24 mouse cellular contexts compared by ENCODE assay signal in the genomic region with DNA sequence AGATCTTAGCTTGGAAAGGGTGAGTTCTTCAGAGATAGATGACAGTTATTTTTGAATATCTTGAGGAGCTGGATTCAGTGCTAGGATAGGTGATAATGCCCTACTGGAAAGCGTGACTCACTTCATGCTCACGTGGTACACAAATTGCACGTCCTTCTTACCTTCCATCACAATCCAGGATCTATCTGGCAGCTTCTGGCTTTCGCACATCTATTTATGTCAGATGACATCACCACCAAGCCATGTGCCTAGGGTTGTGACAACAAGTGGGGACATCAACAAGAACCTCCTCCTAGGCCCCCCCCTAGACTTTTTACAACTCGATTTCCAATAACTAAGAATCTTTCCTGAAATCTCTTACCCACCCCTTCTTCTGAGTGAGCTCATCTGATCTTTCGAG. TPM values are rescaled to one million over a fixed set of nuclear protein-coding genes. Genes with fewer than 3 reads are reported as not detected.
DNase-seq lines count a peak whose midpoint lies in the region; ATAC-seq and TF ChIP-seq lines count a peak whose summit lies in the region.
"Had no signal": no experiment of that assay in that cellular context is flagged by ENCODE, and none has a peak within 500 bp of the region (broad histone marks: within the 10 kb centered on the region; RNA-seq: fewer than 3 reads in every experiment).

No protein-coding gene starts in this region.

- no peaks in the 10 kb centered on the region for H3K9me3 ChIP-seq in heart, embryonic 13.5 days
- H3K9me3 ChIP-seq in heart, embryonic 16.5 days (replicated peaks; ENCODE audit: control insufficient read depth, low read length), result no peaks in the 10 kb centered on the region
- H3K9me3 ChIP-seq in midbrain, embryonic 11.5 days (ENCODE audit: control insufficient read depth, low read length), result no peaks in the 10 kb centered on the region
- H3K9me3 ChIP-seq in midbrain, postnatal 0 days (ENCODE audit: low read length), result no peaks in the 10 kb centered on the region
- H3K9me3 ChIP-seq: embryonic facial prominence, embryonic 13.5 days; embryonic facial prominence, embryonic 15.5 days; forebrain, embryonic 10.5 days; forebrain, embryonic 12.5 days had no signal

- peak overlapping the region; percentile 63; the same call in 1 of the 2 replicates for H3K27ac ChIP-seq in heart, embryonic 13.5 days (replicated peaks)
- no peak overlapping the region for H3K27ac ChIP-seq in heart, embryonic 16.5 days (ENCODE audit: low read length)
- H3K27ac ChIP-seq in midbrain, embryonic 11.5 days (ENCODE audit: low read depth, low read length), result no peak overlapping the region
- no peak overlapping the region for H3K27ac ChIP-seq in midbrain, postnatal 0 days (ENCODE audit: low read depth, low read length)
- H3K27ac ChIP-seq: embryonic facial prominence, embryonic 13.5 days; embryonic facial prominence, embryonic 15.5 days; forebrain, embryonic 10.5 days; forebrain, embryonic 12.5 days had no signal

- no peaks in the 10 kb centered on the region for H3K27me3 ChIP-seq in heart, embryonic 13.5 days (replicated peaks)
- no peaks in the 10 kb centered on the region for H3K27me3 ChIP-seq in heart, embryonic 16.5 days (ENCODE audit: control insufficient read depth, insufficient read depth, low read length)
- H3K27me3 ChIP-seq in midbrain, embryonic 11.5 days (ENCODE audit: control insufficient read depth, insufficient read depth, low read length), result no peaks in the 10 kb centered on the region
- H3K27me3 ChIP-seq in midbrain, postnatal 0 days (ENCODE audit: insufficient read depth, low read length), result no peaks in the 10 kb centered on the region
- H3K27me3 ChIP-seq: embryonic facial prominence, embryonic 13.5 days; embryonic facial prominence, embryonic 15.5 days; forebrain, embryonic 12.5 days had no signal

- no peak for TF ChIP-seq CTCF in midbrain, postnatal 0 days (IDR thresholded peaks at IDR 0.05)

- 44% methylated on average over 6 of the region's 6 CpGs for WGBS in heart, embryonic 13.5 days
- 48% methylated on average over 6 of the region's 6 CpGs for WGBS in heart, embryonic 16.5 days
- WGBS in midbrain, embryonic 11.5 days, result 88% methylated on average over 6 of the region's 6 CpGs
- WGBS in midbrain, postnatal 0 days, result 86% methylated on average over 6 of the region's 6 CpGs

- no peak for ATAC-seq in heart, embryonic 13.5 days (ENCODE audit: extremely low read depth, insufficient number of reproducible peaks, low FRiP score, low TSS enrichment)
- ATAC-seq in heart, embryonic 16.5 days (replicated peaks; ENCODE audit: extremely low read depth, insufficient read depth, low FRiP score), result peak; percentile 63
- no peak for ATAC-seq in midbrain, embryonic 11.5 days (ENCODE audit: low FRiP score)
- ATAC-seq in midbrain, postnatal 0 days (ENCODE audit: low FRiP score), result no peak
- ATAC-seq: forebrain, embryonic 14.5 days had no signal

- no peak overlapping the region for H3K4me2 ChIP-seq in heart, embryonic 13.5 days
- H3K4me2 ChIP-seq in heart, embryonic 16.5 days (ENCODE audit: low read depth, low read length), result no peak overlapping the region
- no peak overlapping the region for H3K4me2 ChIP-seq in midbrain, embryonic 11.5 days
- H3K4me2 ChIP-seq in midbrain, postnatal 0 days (ENCODE audit: low read depth, low read length, poor library complexity, severe bottlenecking), result no peak overlapping the region
- H3K4me2 ChIP-seq: embryonic facial prominence, embryonic 13.5 days; embryonic facial prominence, embryonic 15.5 days; forebrain, embryonic 12.5 days had no signal

- H3K4me3 ChIP-seq in heart, embryonic 13.5 days, result no peak overlapping the region
- no peak overlapping the region for H3K4me3 ChIP-seq in heart, embryonic 16.5 days (ENCODE audit: low read length)
- no peak overlapping the region for H3K4me3 ChIP-seq in midbrain, embryonic 11.5 days (ENCODE audit: low read depth, low read length)
- H3K4me3 ChIP-seq in midbrain, postnatal 0 days (ENCODE audit: low read depth, low read length), result no peak overlapping the region
- H3K4me3 ChIP-seq: embryonic facial prominence, embryonic 13.5 days; embryonic facial prominence, embryonic 15.5 days; erythroblast, embryonic 14.5 days; forebrain, embryonic 10.5 days; forebrain, embryonic 12.5 days had no signal

- H3K36me3 ChIP-seq in heart, embryonic 13.5 days, result no peaks in the 10 kb centered on the region
- H3K36me3 ChIP-seq in heart, embryonic 16.5 days (ENCODE audit: control insufficient read depth, insufficient read depth), result no peaks in the 10 kb centered on the region
- H3K36me3 ChIP-seq in midbrain, embryonic 11.5 days (ENCODE audit: control insufficient read depth, insufficient read depth, low read length), result no peaks in the 10 kb centered on the region
- no peaks in the 10 kb centered on the region for H3K36me3 ChIP-seq in midbrain, postnatal 0 days (ENCODE audit: insufficient read depth, low read length)
- H3K36me3 ChIP-seq: embryonic facial prominence, embryonic 13.5 days; embryonic facial prominence, embryonic 15.5 days; forebrain, embryonic 10.5 days; forebrain, embryonic 12.5 days had no signal

- peaks cover 19% of the 10 kb centered on the region for H3K4me1 ChIP-seq in heart, embryonic 13.5 days
- H3K4me1 ChIP-seq in heart, embryonic 16.5 days (ENCODE audit: control insufficient read depth, insufficient read depth, low read length), result peaks cover 15% of the 10 kb centered on the region
- H3K4me1 ChIP-seq in midbrain, embryonic 11.5 days (ENCODE audit: control insufficient read depth, insufficient read depth, low read length), result no peaks in the 10 kb centered on the region
- no peaks in the 10 kb centered on the region for H3K4me1 ChIP-seq in midbrain, postnatal 0 days (ENCODE audit: insufficient read depth, low read length)
- H3K4me1 ChIP-seq: embryonic facial prominence, embryonic 15.5 days; forebrain, embryonic 10.5 days; forebrain, embryonic 12.5 days had no signal

- no peak overlapping the region for H3K9ac ChIP-seq in heart, embryonic 13.5 days
- H3K9ac ChIP-seq in heart, embryonic 16.5 days (ENCODE audit: low read length), result no peak overlapping the region
- H3K9ac ChIP-seq in midbrain, embryonic 11.5 days (ENCODE audit: low read length), result no peak overlapping the region
- no peak overlapping the region for H3K9ac ChIP-seq in midbrain, postnatal 0 days (replicated peaks; ENCODE audit: low read length, poor library complexity, severe bottlenecking)
- H3K9ac ChIP-seq: embryonic facial prominence, embryonic 13.5 days; embryonic facial prominence, embryonic 15.5 days; forebrain, embryonic 12.5 days had no signal

- peak; percentile 76 for DNase-seq in heart, adult 11 months
- DNase-seq in heart, adult 9 months (ENCODE audit: low spot score in 2 of 2), result no peak
- no peak for DNase-seq in heart, postnatal 14 days
- no peak for DNase-seq in heart, adult 18-20 months
- peak; percentile 62 for DNase-seq in midbrain, embryonic 11.5 days (ENCODE audit: low spot score, missing footprints)
- no peak for DNase-seq in midbrain, postnatal 0 days (ENCODE audit: low spot score)
- DNase-seq: adrenal gland, adult 2 months; adrenal gland, postnatal 10 days; adrenal gland, postnatal 25 days; cerebellum, adult 11 months; cerebellum, adult 18-20 months; cerebellum, adult 8-10 months; cerebellum, adult 9-11 months; cerebellum, postnatal 36 days; embryo, embryonic 11 days had no signal

- intact Hi-C loops in heart, postnatal 14 days (cut with DNase I), result no loop called here

RNA-seq across cellular contexts. Expression of gene Lmcd1, which starts 17.0 kb away (rescaled TPM):
- polyA plus RNA-seq in heart, embryonic 13.5 days (2015; fragmentation: Nextera tagmentation; extraction: Ambion mirVana), result 47.8 and 56.7 TPM in 2 replicates
- total RNA-seq in heart, postnatal 14 days (2021), result 10 to 100 TPM; 29.7 to 31.8 TPM
- 58.0 and 60.2 TPM in 2 replicates for polyA plus RNA-seq in heart, embryonic 16.5 days (2015; fragmentation: Nextera tagmentation; extraction: Ambion mirVana)
- total RNA-seq in heart, adult 18-20 months (2021), result 10 to 100 TPM; 33.6 to 35.0 TPM
- polyA plus RNA-seq in midbrain, embryonic 11.5 days (2014; fragmentation: Nextera tagmentation; extraction: Ambion mirVana), result 3.0 and 3.8 TPM in 2 replicates
- 9.5 and 10.1 TPM in 2 replicates for total RNA-seq in midbrain, postnatal 0 days (2014; rRNA removed)
- polyA plus RNA-seq in midbrain, postnatal 0 days (2015; fragmentation: Nextera tagmentation; extraction: Ambion mirVana), result 6.3 and 7.6 TPM in 2 replicates
- total RNA-seq: MEL had no signal
- polyA plus RNA-seq: erythroblast, embryonic 14.5 days had no signal

Comparison
In these comparisons a context has a peak if more than half of its experiments do, and no peak if none do; other contexts are left out.
1. DNase-seq: peak in heart, adult 11 months (single experiment) and midbrain, embryonic 11.5 days (single experiment); none in heart, adult 9 months (0 of 2), heart, postnatal 14 days (0 of 2), heart, adult 18-20 months (0 of 2) and midbrain, postnatal 0 days (single experiment).